Mouse (Mus musculus) activated CD4-positive, CD25-positive, alpha-beta regulatory T cell, adult 4 months (primary cell): ENCODE measurements around the gene Dennd6b. TPM values are rescaled to one million over a fixed set of nuclear protein-coding genes. Genes with fewer than 3 reads are reported as not detected.

ENCODE experiments used
- ATAC-seq: one replicate; pipeline ENCODE4 v1.8.0; 2017
- polyA plus RNA-seq, 2 experiments: library from polyadenylated mRNA; unstranded; fragments of 100-300 nt; shearing (Covaris generic); gene quantifications; one replicate each; pipeline ENCODE4 v1.2.1; 2017

Dennd6b gene
- 1 to 10 TPM; 7.7 to 8.4 TPM for polyA plus RNA-seq

DNA sequence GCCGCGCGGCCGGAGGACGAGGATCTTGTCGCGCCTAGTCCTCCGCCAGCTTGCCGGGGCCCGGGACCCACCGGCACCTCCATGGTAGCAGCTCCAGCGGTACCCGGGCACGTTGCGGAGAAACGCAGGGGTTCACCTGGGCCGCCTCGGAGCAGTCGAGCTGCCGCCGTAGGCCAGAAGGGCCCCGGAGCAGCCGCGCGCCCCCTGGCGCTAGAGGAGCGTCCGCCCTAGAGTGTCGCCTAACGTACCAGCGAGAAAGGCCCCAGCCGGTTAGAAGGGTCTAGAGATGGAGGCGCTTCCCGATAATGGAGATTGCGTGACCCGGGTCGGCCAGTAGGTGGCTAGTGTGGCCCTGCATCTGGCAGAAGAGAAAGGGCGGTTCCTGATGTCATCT lies at the start of gene Dennd6b:
Dennd6b (minus strand) TSS at position 184 of the 394 bp plus-strand sequence.
- peak; percentile 96 for ATAC-seq

GRCm38 (mm10) chr15:89241025-89241424 lies 44.7 kb upstream of the Dennd6b start:
- no peak for ATAC-seq

DNA sequence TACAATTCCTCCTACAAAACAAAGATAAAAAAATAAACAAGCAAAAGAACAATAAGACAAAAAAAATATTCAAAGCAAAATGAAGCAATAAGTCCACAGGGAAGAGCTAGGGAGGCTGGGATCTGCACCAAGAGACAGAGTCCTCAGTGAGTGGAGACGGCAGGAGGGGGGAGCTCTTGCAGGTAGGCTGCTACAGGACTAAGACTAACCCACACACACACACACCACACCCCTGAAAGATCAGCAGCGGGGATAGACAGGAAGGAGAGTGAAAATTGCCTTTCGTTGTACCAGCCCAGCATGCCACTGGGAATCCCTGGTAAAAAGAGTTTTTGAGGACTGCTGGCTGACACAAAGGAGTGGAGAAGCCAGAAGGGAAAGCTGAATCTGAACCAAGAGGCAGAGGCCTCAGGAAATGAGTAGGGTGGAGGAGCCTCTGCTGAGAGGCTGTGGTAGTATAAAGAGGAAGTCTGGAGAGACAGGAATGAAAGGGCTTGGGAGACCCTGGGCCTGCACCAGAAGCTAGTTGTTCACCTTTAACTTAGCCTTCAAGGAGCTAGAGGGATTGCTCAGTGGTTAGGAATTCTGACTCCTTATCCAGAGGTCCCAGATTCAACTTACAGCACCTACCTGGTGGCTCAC lies 43.6 kb upstream of the Dennd6b start:
- ATAC-seq, result no peak

GRCm38 (mm10) chr15:89234052-89234451 lies 37.8 kb upstream of the Dennd6b start:
- no peak for ATAC-seq

DNA sequence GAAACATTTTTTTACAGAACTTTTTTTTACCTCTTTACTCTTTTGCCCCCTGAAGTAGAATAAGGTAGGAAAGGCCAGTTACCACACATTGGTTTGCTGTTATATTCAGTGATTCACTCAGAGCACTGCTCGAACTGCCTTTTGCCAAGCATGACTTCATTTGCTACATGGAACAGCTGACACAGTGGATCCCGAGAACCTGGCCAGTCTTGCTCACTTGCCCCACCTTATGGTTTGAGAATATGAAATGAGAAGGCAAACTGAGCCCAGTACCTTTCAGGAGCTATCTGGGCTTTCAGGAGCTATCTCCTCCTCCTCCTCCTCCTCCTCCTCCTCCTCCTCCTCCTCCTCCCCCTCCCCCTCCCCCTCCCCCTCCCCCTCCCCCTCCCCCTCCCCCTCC lies 37.3 kb upstream of the Dennd6b start:
- no peak for ATAC-seq

DNA sequence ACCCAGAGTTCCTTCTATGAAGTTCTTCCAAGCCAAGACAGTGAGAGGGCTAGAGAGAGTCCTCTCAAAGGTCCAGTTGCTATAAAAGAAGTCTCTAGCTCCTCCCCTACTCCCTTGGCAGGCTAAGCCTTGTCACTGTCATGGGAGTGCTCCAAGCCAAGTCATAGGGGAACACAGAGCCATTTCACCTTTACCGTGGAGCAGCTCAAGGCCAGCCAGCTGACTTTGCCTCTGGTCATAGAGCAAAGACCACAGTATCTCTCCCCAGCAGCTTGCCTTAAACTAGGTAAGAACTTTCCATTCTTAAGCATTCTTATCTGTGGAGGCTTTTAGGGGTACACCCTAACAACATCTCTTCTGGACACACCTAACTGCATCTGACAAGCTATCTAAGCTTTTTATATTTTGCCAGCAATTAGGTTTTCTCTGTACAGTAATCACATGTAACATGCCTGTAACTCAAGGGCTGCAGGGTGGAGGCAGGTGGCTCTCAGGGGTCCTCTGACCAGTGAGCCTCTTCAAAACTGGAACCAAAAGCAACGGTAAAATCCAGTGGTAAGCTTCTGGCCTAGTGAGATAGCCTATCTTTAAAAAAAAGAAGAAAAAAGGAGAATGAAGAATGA lies 19.4 kb upstream of the Dennd6b start:
- ATAC-seq, result no peak

- ATAC-seq, result no peak
These were observed 18.7 kb upstream of the Dennd6b start for GRCm38 (mm10) chr15:89214953-89215352.

DNA sequence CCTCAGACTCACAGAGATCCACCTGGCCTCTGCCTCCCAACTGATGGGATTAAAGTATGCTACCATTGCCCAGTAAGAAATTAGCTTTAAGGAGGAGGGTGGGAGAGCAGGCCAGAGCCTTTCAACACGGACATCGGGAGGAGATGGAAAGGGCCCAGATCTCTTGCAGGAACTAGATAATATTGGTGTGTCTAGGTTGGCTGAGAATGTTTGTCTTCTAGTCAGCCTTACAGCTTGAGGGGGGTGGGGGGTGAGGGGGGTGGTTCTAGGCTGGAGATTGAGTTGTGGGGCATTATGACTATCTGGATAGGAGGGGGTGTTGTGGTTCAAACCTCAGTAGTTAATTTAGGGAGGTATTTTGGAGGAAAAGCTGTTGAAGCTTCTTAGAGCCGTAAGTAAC lies 17.2 kb upstream of the Dennd6b start:
- no peak for ATAC-seq

DNA sequence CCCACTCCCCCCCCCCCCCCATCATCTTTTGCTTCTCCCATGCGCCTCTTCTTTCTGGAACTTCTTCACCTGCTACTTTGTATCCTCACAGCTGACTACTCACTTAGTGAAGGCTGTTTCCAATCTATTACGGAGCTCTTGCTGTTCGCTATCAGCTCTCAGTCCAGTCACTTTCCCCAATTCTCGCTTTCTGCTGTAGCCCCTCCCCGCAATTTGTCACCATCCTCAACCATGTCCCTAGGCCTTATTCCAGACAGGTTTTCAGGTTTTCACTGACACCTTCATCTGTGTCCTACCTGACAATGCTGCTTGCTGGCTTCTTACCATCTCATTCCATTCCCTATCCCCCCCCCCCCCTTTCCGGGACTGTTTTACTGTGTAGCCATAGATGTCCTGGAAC lies 16.2 kb upstream of the Dennd6b start:
- ATAC-seq, result no peak

DNA sequence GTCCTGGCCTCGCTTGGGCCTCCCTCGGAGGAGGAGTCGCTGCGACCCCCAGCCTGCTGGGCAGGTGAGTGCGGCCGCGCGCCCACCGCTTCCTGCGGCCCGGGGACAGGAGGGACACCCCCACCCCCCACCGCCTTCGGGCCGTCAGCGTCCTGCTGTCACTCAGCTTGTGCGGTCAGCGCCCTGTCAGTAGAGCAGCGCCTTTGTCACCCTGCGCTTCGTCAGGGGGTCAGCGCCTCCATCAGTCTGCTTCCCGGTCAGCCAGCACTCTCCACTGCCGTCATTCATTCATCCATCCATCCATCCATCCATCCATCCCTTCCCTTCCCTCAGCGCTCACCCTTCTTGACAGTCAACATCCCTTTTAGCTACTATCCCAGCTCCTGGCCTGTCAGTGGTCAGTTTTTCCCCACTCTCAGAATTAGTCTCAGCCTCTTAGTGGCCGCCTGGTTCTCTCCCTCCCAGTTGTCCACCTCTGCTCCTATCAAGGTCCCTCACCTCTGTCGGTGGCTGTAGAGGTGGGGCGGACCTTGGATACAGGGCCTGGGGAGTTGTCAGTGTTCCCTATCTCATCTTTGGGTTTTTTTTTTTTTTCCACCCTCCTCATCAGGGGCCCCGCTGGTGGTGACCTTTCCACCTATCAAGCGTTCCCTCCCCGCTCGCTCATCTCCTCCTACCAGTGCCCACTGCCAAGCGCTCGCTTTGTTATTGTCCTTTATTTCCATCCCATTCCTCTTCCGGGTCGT lies 15.6 kb upstream of the Dennd6b start:
- ATAC-seq, result no peak

- peak; percentile 53 for ATAC-seq
These were observed 14.8 kb upstream of the Dennd6b start, which contains the start of gene Ppp6r2 for GRCm38 (mm10) chr15:89210915-89211715. Ppp6r2 (plus strand) TSS chr15:89211553.

GRCm38 (mm10) chr15:89209886-89210761 lies 13.8 kb upstream of the Dennd6b start:
- ATAC-seq, result peak; percentile 46

- no peak for ATAC-seq
These were observed 11.2 kb upstream of the Dennd6b start for GRCm38 (mm10) chr15:89207457-89207856.

DNA sequence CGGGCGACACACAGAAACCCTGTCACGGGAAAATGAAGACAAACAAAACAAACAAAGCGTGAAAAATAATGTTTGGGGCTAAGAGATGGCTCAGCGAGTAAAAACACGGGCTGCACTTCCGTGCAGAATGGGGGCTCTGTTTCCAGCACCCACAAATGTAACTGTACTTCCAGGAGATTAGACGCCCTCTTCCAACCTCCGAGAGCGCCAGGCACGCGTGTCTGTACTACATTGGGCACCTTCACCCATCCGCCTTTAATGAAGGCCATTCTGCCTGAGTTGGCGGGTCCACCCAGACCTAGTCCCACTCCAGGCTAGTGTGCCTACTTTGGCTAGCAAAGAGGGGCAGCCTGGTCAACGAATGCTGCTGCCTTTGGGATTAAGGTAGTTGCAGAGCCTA lies 760 bp upstream of the Dennd6b start:
- no peak for ATAC-seq

- peak; percentile 76 for ATAC-seq
These were observed 495 bp downstream of the Dennd6b start for GRCm38 (mm10) chr15:89195690-89196312.

DNA sequence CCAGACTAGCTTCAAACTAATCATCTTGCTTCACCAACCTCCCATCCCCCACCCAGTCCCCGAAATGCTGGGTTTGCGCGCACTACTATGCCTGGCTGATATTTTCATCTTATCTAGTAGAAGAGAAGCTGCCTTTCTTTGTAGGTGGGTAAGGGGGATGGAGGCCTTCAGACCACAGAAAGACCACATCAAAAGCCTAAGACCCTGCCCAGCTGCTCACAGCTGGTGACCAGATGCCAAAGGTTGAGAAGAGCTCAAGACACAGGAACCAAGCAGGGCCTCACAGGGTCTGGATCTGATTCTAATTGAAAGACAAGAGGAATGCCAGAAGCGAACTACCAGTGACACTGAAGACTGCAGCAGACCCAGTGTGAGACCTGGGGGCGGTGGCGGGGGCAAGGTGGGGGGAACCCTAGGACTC lies 1.0 kb downstream of the Dennd6b start:
- no peak for ATAC-seq

DNA sequence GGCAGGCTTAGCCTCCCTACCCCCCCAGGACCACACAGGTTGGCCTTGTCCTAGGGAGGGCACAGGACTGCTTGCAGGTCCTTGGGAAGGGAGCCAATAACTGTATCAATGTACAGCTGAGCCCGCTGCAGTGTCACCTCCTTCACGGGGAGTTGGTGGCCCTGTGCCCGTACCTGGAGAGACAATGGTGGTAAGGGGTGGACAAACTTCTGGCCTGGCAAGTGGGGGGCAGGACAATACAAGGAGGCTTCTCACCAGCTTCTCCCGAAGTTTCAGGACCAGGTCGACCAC lies 11.4 kb downstream of the Dennd6b start:
- no peak for ATAC-seq

- ATAC-seq, result no peak
These were observed 12.0 kb downstream of the Dennd6b start for GRCm38 (mm10) chr15:89184141-89184936.

DNA sequence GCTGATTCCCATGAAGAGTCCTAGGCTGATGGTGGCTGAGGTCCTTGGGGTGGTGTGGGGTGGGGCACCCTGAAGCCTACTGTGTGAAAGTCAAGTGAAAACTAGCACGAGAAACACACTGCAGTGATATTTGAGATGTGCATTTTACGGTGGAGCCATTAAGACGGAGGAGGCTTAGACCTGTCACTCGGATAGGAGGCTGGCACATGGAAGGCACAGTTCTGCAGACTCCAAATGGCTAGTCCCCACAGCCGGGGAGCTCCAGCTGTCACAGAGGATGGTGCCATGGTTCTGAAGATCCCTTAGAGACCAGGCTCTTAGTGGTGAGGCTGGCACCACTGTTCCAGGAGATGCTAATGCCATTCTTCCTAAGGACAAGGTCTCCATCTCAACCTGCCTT lies 13.5 kb downstream of the Dennd6b start:
- ATAC-seq, result no peak

DNA sequence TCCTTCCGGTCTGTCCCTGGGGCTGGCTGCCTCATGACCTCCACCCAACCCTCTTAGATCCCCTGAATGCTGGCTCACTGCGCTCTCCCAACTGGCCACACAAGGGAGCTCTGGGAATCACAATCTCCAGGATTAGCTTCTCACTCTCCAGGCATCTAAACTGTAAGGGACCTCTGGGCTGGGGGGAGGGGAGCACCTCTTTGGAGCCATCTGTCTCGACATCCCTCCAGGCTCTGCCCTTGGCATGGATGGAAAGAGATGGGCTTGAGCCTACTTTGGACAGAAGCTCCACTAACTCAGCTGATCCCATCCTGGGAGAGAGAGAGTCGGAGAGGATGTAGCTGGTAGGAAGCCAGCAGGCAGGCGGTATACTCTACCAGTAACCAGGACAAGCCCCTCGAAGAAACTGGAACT lies 14.0 kb downstream of the Dennd6b start:
- no peak for ATAC-seq
